Mouse (Mus musculus): ENCODE measurements at regions not wholly inside any gene's neighbourhood (a gene's known extent, or its start where the extent isn't known, plus 50 kb on each side); places are given as distances from the start of the nearest gene placed in this dataset.

DNA sequence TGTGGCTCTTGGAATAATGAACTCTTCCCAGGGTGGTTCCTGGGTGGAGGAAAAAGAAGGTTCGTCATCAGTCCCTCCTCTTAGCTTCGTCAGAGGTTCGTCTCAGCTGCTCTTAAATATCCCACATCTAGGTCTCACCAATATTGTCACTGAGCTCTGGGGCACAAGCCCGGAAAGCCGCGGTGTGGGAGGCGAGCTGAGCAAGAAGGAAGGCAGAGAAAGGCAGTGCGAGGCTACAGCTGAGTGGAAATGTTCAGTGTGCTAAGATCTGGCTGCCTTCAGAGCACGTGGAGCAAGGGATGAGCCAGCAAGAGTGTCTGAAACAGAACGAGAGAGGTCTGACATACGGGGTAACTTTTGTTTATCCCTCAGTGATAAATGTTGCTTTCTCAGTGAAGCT is 523.7 kb upstream of the Fbxo33 start:
- no peak for ATAC-seq (replicated peaks)
- Histone ChIP-seq H3K27me3 (no peaks in the 10 kb centered on the region), H3K4me1 (no peaks in the 10 kb centered on the region), H3K4me2 (replicated peaks) (no peak overlapping the region), H3K9me3 (no peaks in the 10 kb centered on the region), H3K27ac (replicated peaks) (no peak overlapping the region), H3K9ac (replicated peaks) (no peak overlapping the region), H3K4me3 (no peak overlapping the region), H3K36me3 (no peaks in the 10 kb centered on the region)
- 89% methylated on average over 11 of the region's 11 CpGs for WGBS

DNA sequence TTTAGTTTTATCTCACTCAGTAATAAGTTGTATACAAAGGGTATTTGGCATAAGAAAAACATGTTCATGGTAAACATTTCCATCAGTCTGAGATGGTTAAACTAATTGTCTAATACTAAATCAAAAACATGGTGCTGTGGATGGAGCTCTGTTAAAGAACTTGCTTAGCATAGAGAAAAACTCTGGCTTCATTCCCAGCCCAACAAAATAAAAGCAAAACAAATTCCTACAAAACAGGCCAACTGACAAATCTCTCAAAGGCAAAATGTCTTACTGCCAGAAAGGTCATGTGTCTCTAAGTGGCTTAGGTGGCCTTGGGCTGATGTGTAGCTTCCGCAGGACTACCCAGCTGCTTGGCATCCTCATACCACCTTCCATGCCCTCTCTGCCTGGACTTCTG is 505.4 kb upstream of the Fbxo33 start:
- WGBS, result 89% methylated on average over 1 of the region's 1 CpGs
- no peak for ATAC-seq (replicated peaks)
- no peak overlapping the region for H3K9ac ChIP-seq (replicated peaks)

DNA sequence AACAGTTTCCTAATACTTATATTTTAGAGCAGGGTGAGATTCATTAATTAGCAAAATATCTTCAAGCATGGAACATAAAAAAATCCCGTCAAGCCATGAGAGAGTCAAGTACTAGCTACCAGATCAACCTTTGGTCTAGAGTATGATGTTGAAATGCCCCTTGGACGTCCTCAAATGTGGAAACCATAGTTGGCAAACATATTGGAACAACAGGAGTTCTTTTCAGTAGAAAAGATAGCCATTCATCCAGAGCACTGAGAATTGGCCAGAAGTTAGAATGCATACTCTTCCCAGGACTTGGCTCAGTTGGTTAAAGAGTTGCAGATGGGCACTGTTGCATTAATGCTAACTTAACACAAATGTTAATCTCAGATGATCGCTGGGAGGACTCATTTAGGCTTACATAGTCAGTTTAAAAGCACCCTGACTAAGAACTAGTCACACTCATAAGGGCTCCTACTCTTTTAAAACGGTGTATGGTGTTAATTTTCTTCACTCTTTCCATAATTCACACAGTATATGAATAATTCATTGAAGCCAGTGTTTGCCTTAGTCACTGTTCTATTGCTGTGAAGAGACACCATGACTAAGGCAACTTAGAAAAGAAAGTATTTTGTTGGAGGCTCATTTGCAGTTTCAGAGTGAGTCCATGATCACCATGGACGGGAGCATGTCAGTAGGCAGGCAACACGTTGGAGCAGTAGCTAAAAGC is 503.1 kb upstream of the Fbxo33 start:
- Histone ChIP-seq H3K4me2 (replicated peaks) (no peak overlapping the region), H3K36me3 (no peaks in the 10 kb centered on the region), H3K4me1 (no peaks in the 10 kb centered on the region), H3K4me3 (no peak overlapping the region), H3K9me3 (no peaks in the 10 kb centered on the region), H3K27ac (replicated peaks) (no peak overlapping the region), H3K9ac (replicated peaks) (no peak overlapping the region), H3K27me3 (no peaks in the 10 kb centered on the region)
- no peak for ATAC-seq (replicated peaks)
- WGBS, result 81% methylated on average over 6 of the region's 6 CpGs

More for the DNA sequence above, 505.4 kb upstream of the Fbxo33 start:
- Histone ChIP-seq H3K4me2 (replicated peaks) (no peak overlapping the region), H3K4me1 (no peaks in the 10 kb centered on the region), H3K9me3 (no peaks in the 10 kb centered on the region), H3K27me3 (no peaks in the 10 kb centered on the region), H3K4me3 (no peak overlapping the region), H3K36me3 (no peaks in the 10 kb centered on the region), H3K27ac (replicated peaks) (no peak overlapping the region)

DNA sequence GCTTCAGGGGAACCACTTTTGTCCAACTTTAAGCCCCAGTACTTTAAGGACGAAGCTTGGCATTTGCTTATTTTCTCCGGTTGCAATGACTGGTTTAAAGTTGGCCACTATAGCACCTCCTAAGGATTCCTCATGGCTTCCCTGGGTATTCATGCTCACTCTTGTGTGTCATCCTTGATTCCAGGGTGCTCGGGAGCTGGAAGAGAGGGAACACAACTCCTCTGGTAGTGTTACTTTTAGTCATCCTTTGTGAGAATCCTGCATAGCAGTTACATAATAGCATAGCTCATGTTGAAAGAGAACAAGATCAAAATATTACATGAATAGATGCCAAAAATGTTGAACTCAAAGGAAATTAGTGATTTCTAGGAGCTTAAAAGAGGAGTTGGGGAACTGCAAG is 493.7 kb upstream of the Fbxo33 start:
- Histone ChIP-seq H3K36me3 (no peaks in the 10 kb centered on the region), H3K4me1 (no peaks in the 10 kb centered on the region), H3K9ac (replicated peaks) (no peak overlapping the region), H3K4me3 (no peak overlapping the region), H3K27me3 (no peaks in the 10 kb centered on the region), H3K4me2 (replicated peaks) (no peak overlapping the region), H3K27ac (replicated peaks) (no peak overlapping the region), H3K9me3 (no peaks in the 10 kb centered on the region)
- no peak for ATAC-seq (replicated peaks)
- 62% methylated on average over 3 of the region's 3 CpGs for WGBS

DNA sequence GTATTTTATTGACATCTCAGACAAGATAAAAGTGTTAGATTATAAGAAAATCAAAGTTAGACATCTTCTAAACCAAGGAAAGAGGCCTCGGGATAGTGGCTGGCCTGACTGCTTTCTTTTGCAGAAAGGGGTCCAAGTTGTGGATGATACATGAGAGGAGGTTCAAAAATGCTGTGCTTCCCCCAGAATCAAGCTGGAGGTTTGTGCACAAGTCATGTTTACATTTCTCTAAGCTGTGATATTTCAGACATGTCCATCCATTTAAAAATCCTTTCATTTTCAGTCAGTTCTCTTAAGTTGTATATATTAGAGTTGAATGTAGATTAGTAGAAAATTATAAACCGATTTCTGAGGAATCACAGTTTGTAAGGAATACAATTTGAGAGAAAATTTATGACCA is 463.7 kb upstream of the Fbxo33 start:
- H3K4me2 ChIP-seq (replicated peaks), result no peak overlapping the region
- WGBS, result 91% methylated on average over 2 of the region's 2 CpGs
- H3K9ac ChIP-seq (replicated peaks), result no peak overlapping the region
- H3K27ac ChIP-seq (replicated peaks), result no peak overlapping the region
- H3K4me1 ChIP-seq, result no peaks in the 10 kb centered on the region
- no peaks in the 10 kb centered on the region for H3K27me3 ChIP-seq
- no peak overlapping the region for H3K4me3 ChIP-seq
- no peaks in the 10 kb centered on the region for H3K9me3 ChIP-seq
- no peaks in the 10 kb centered on the region for H3K36me3 ChIP-seq
- ATAC-seq (replicated peaks), result no peak

DNA sequence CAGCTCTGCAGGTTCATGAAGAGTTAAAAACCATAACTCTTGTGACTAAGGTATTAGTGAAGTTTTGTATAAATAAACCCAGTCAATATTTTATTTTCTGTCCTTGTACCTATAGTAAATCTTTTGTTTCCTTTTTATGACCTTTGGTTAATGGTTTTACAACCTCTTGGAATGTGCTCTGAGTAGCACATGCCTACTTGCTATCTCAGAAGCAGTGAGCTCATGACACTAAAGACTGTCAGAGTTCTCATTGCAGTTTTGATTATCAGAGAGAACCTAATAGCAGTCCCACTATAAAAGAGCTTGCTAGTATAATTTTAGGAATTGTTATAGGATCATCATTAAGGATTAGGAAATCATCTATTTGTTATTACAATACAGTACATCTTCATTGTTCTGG is 443.6 kb upstream of the Fbxo33 start:
- Histone ChIP-seq H3K9me3 (no peaks in the 10 kb centered on the region), H3K27ac (replicated peaks) (no peak overlapping the region), H3K9ac (replicated peaks) (no peak overlapping the region), H3K4me3 (no peak overlapping the region), H3K27me3 (no peaks in the 10 kb centered on the region), H3K4me2 (replicated peaks) (no peak overlapping the region), H3K36me3 (no peaks in the 10 kb centered on the region), H3K4me1 (no peaks in the 10 kb centered on the region)
- no peak for ATAC-seq (replicated peaks)

DNA sequence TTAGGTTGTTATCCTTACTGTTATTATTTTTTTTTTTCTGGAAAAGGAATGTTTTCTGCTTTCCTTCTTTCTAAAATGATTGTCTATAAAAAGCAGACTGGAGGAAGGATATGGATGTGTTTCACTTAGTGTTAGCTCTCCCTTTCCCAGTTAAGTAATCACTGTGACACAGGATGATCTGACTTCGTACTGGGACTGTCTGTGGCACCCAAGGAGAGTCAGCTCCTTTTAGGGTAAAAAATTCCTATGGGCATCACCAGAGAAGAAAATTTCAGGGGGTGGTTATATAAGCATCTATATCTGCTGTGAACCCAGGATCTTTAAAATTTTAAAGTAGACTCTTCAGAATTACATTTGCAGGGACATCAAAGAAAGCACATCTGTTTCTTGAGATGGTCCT is 411.2 kb upstream of the Fbxo33 start:
- 88% methylated on average over 1 of the region's 1 CpGs for WGBS
- Histone ChIP-seq H3K27ac (replicated peaks) (no peak overlapping the region), H3K4me1 (no peaks in the 10 kb centered on the region), H3K27me3 (no peaks in the 10 kb centered on the region), H3K4me3 (no peak overlapping the region), H3K9me3 (no peaks in the 10 kb centered on the region), H3K4me2 (replicated peaks) (no peak overlapping the region), H3K36me3 (no peaks in the 10 kb centered on the region), H3K9ac (replicated peaks) (no peak overlapping the region)
- ATAC-seq (replicated peaks), result no peak

DNA sequence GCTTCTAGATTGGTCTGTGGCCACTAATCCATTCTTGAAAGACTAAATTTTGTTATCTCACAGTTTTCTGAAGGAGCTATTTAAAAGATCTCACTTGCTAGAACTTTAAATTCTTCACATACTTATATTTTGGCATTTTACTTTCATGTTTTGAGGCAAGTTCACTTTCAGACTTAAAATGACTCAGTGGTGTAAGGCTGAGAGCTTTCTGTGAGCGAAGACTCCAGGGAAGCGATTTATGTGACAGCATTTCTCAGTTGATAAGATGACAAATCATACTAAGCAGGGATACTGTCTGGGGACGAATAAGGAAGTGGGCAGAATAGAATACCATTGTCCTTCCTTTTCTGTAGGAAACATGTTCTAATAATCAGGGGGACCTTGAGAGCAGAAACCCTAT is 403.6 kb upstream of the Fbxo33 start:
- ATAC-seq (replicated peaks), result no peak
- H3K27ac ChIP-seq (replicated peaks), result no peak overlapping the region
- H3K9ac ChIP-seq (replicated peaks), result no peak overlapping the region
- WGBS, result 86% methylated on average over 3 of the region's 3 CpGs
- no peaks in the 10 kb centered on the region for H3K27me3 ChIP-seq
- H3K9me3 ChIP-seq, result no peaks in the 10 kb centered on the region
- no peak overlapping the region for H3K4me3 ChIP-seq
- no peak overlapping the region for H3K4me2 ChIP-seq (replicated peaks)
- no peaks in the 10 kb centered on the region for H3K4me1 ChIP-seq
- no peaks in the 10 kb centered on the region for H3K36me3 ChIP-seq

DNA sequence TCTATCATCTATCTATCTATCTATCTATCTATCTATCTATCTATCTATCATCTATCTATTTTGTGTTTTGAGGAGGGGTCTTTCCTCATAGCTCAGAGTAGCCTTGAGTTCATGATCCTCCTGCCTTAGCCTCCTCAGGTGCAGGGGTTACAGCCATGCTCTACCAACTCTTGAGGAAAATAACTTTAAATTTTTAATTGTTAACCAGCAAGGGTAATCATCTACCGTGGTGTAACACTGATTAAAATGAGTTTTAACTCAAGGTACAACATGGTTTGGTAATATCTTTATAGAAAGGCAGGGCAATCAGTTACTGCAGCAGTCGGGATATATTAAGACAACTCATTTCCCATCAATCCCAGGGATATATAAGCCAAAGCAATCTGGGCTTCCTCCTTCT is 401.6 kb upstream of the Fbxo33 start:
- H3K4me3 ChIP-seq, result no peak overlapping the region
- no peak overlapping the region for H3K27ac ChIP-seq (replicated peaks)
- H3K4me1 ChIP-seq, result no peaks in the 10 kb centered on the region
- 71% methylated on average over 2 of the region's 2 CpGs for WGBS
- H3K27me3 ChIP-seq, result no peaks in the 10 kb centered on the region
- H3K4me2 ChIP-seq (replicated peaks), result no peak overlapping the region
- no peak overlapping the region for H3K9ac ChIP-seq (replicated peaks)
- ATAC-seq (replicated peaks), result no peak
- no peaks in the 10 kb centered on the region for H3K9me3 ChIP-seq
- no peaks in the 10 kb centered on the region for H3K36me3 ChIP-seq

DNA sequence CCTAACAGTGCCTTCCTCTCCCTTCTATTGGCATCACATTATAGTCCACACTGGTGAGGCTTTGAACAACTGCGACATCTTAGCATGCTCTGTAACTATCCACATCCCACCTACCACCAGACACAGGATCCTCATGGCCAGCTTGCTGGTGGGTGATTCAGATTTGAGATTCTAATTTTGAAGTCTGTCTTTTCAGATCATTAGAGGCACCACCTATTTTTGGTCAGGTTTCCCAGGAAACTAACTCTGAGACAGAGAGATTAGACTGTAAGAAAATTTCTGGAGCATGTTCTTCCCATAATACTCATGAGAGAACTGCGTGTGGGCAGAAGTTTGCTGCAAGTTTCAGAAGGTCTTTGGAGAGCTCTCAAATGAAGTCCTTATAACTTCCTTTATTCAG is 400.8 kb upstream of the Fbxo33 start:
- Histone ChIP-seq H3K4me3 (no peak overlapping the region), H3K36me3 (no peaks in the 10 kb centered on the region), H3K4me2 (replicated peaks) (no peak overlapping the region), H3K9ac (replicated peaks) (no peak overlapping the region), H3K27me3 (no peaks in the 10 kb centered on the region), H3K9me3 (no peaks in the 10 kb centered on the region), H3K4me1 (no peaks in the 10 kb centered on the region), H3K27ac (replicated peaks) (no peak overlapping the region)
- ATAC-seq (replicated peaks), result no peak
- 95% methylated on average over 2 of the region's 2 CpGs for WGBS

DNA sequence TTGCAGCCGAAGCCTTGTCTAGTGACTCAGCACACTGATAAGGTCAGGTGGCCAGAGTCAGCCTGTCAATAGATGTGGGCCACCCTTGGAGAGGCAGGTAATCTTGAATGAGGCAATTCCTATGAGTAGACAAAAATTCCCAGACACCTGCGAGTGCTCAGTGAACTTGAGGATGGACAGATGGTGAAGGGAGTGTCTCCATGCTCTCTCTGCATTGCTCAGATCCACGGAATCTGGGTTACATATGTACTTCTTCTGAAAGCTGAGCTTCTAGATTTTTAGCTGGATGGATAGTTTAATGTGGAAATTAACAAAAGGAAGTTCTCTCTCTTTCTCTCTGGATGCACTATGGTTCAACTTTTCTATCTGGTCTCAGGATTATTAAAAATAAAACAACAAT is 396.6 kb upstream of the Fbxo33 start:
- WGBS, result 78% methylated on average over 3 of the region's 3 CpGs
- no peaks in the 10 kb centered on the region for H3K9me3 ChIP-seq
- no peak for ATAC-seq (replicated peaks)
- no peaks in the 10 kb centered on the region for H3K27me3 ChIP-seq
- no peak overlapping the region for H3K27ac ChIP-seq (replicated peaks)
- H3K4me3 ChIP-seq, result no peak overlapping the region
- no peak overlapping the region for H3K4me2 ChIP-seq (replicated peaks)
- no peak overlapping the region for H3K9ac ChIP-seq (replicated peaks)
- H3K4me1 ChIP-seq, result no peaks in the 10 kb centered on the region
- no peaks in the 10 kb centered on the region for H3K36me3 ChIP-seq

DNA sequence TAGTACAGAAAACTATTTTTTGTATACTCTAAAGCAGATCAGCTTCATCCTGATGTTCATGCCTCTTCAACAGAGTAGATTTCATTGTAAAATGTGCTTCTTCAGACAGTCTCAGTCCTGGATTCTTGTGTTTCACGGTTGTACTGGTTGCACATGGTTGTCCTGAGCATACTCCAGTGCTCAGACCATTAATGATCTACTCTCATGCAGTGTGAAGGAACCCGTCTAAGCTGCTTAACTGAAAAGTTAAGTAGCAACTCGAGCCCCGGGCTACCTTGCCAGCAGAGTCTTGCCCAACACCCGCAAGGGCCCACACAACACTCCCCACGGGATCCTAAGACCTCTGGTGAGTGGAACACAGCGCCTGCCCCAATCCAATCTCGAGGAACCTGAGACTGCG is 380.3 kb upstream of the Fbxo33 start:
- H3K9me3 ChIP-seq, result no peaks in the 10 kb centered on the region
- H3K27ac ChIP-seq (replicated peaks), result no peak overlapping the region
- H3K4me1 ChIP-seq, result no peaks in the 10 kb centered on the region
- no peak for ATAC-seq (replicated peaks)
- H3K27me3 ChIP-seq, result no peaks in the 10 kb centered on the region
- no peak overlapping the region for H3K4me2 ChIP-seq (replicated peaks)
- no peaks in the 10 kb centered on the region for H3K36me3 ChIP-seq
- WGBS, result 89% methylated on average over 9 of the region's 9 CpGs
- no peak overlapping the region for H3K9ac ChIP-seq (replicated peaks)
- H3K4me3 ChIP-seq, result no peak overlapping the region

DNA sequence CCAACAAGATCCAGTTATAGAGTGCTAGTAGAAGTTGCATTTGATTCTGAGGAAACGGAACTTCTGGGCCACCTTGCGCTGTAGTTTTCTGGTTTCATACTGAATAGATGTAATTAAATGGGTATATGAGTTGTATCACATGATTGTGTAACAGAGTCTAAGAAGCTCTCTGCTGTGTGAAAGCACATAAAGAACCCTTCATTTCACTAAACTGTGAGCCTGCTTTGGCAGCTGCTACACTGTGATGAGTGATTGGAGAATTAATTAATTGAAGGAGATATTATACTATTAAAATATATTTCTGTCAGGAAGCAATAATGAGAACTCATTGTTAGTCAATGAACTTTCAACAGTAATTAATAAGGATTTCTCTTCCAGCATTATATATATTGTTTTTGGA is 369.8 kb upstream of the Fbxo33 start:
- Histone ChIP-seq H3K4me1 (no peaks in the 10 kb centered on the region), H3K36me3 (no peaks in the 10 kb centered on the region), H3K27ac (replicated peaks) (no peak overlapping the region), H3K4me2 (replicated peaks) (no peak overlapping the region), H3K4me3 (no peak overlapping the region), H3K9ac (replicated peaks) (no peak overlapping the region), H3K9me3 (no peaks in the 10 kb centered on the region), H3K27me3 (no peaks in the 10 kb centered on the region)
- WGBS, result 81% methylated on average over 2 of the region's 2 CpGs
- no peak for ATAC-seq (replicated peaks)

Data from forebrain, embryonic 15.5 days (tissue).